Mouse (Mus musculus): Measurements from ENCODE around the gene Sap18b. TPM values are rescaled to one million over a fixed set of nuclear protein-coding genes. Genes with fewer than 3 reads are reported as not detected.
"Not testable (repeated sequence)": the region's sequence is repeated elsewhere in the genome, so short reads cannot be mapped to it uniquely, and the experiment has no call there.

The Sap18b gene
- total RNA-seq, 2 experiments from 2014 or later: 97.4 to 99.3 TPM

DNA sequence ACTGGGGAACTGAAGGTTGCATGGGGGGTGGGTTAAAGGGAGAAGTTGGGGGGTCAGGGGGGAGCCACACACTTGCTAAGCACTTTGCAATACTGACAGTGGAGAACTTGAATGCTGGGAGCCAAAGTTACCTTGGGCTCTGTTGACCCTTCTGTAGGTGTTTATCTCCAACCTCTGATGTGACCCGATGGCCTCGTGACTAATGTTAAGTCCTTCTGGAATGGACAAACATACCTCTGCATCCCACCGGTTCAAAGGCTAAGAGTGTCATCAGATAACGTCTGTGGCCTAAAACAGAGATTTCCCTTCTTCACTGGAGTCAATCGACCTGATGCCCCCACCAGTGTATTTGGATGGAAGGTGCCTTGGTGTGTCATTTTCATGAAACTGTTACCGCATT, 3.9 kb upstream of the Sap18b start:
- intact Hi-C loops (cut with DNase I): no loop called here
- no peak for DNase-seq

DNA sequence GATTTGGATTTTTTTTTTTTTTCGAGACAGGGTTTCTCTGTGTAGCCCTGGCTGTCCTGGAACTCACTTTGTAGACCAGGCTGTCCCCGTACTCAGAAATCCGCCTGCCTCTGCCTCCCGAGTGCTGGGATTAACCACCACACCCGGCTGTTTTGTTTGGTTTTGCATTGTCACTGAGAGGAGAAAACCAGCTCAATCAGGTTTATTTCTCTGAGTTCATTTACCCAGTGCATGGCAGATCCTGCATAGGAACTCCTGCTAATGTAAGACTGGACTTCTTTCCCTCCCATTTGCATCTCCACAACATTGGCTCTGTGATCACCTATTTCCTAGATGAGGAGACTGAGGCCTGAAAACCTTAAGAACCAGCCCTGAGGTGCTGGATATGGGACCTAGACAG, 3.0 kb upstream of the Sap18b start:
- DNase-seq: no peak
- intact Hi-C loops (cut with DNase I): no loop called here

GRCm38 (mm10) chr8:95822699-95823098, 2.4 kb upstream of the Sap18b start:
- intact Hi-C loops (cut with DNase I): no loop called here
- DNase-seq: no peak

- intact Hi-C loops (cut with DNase I): no loop called here
- no peak for DNase-seq
Measured at GRCm38 (mm10) chr8:95830144-95830543, 5.0 kb downstream of the Sap18b start.

- intact Hi-C loops (cut with DNase I): no loop called here
- DNase-seq: peak; percentile 76
Measured at GRCm38 (mm10) chr8:95832603-95833434, 7.7 kb downstream of the Sap18b start.

DNA sequence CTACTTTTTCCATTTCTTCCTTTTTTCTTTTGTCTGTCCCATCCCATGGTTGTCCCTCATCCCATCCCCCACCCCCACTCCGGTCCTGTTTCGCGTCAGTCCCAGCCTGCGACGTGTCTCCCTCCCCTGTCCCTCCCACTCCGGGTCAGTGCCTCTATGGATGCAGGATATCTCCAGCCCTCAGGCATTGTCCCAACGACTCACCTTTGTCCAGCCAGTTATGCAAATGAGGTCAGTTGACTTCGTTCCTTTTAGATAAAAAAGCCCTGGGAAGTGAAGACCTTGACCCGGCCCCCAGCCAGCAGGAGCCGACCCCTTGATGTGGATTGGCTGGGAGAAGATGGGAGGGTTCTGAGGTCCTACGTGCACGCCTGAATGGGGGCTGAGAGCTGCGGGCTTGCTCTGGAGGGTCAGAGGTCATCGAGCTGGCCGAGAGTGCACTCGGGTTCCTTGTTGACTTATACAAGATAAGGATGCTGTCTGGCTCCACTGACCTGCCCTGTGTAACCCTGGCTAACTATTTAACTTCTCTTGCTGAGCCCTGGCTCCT, 8.4 kb downstream of the Sap18b start:
- intact Hi-C loops (cut with DNase I): no loop called here
- DNase-seq: no peak

- no peak for DNase-seq
- intact Hi-C loops (cut with DNase I): no loop called here
Measured at GRCm38 (mm10) chr8:95835891-95836290, 10.7 kb downstream of the Sap18b start.

GRCm38 (mm10) chr8:95837266-95837665, 12.1 kb downstream of the Sap18b start:
- DNase-seq: no peak
- intact Hi-C loops (cut with DNase I): no loop called here

- intact Hi-C loops (cut with DNase I): no loop called here
- DNase-seq: no peak
Measured at GRCm38 (mm10) chr8:95839289-95839688, 14.1 kb downstream of the Sap18b start.

DNA sequence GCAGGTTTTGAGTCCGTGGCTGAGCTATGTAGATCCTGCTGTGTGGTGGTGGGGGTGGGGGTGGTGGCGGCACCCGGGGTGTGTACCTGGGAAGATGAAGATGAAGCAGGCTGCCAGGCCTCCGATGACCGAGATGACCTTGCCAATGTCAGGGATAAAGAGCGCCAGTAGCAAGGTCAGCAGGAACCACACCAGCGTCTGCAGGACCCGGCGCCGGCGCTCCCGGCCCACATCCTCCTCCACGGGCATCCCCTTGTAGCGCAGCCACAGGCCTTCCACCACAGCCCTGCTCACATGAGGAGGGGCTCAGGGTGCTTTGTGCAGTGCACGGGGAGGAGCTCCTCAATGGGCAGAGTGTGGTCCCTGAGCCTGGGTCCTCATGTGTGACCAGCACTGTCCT, 16.3 kb downstream of the Sap18b start:
- no peak for DNase-seq
- intact Hi-C loops (cut with DNase I): no loop called here

- intact Hi-C loops (cut with DNase I): no loop called here
- no peak for DNase-seq
Measured at GRCm38 (mm10) chr8:95843968-95844367, 18.8 kb downstream of the Sap18b start.

- no peak for DNase-seq
- intact Hi-C loops (cut with DNase I): no loop called here
Measured at GRCm38 (mm10) chr8:95845026-95845425, 19.9 kb downstream of the Sap18b start.

- DNase-seq: no peak
- intact Hi-C loops (cut with DNase I): no loop called here
Measured at GRCm38 (mm10) chr8:95848061-95848551, 23.0 kb downstream of the Sap18b start.

DNA sequence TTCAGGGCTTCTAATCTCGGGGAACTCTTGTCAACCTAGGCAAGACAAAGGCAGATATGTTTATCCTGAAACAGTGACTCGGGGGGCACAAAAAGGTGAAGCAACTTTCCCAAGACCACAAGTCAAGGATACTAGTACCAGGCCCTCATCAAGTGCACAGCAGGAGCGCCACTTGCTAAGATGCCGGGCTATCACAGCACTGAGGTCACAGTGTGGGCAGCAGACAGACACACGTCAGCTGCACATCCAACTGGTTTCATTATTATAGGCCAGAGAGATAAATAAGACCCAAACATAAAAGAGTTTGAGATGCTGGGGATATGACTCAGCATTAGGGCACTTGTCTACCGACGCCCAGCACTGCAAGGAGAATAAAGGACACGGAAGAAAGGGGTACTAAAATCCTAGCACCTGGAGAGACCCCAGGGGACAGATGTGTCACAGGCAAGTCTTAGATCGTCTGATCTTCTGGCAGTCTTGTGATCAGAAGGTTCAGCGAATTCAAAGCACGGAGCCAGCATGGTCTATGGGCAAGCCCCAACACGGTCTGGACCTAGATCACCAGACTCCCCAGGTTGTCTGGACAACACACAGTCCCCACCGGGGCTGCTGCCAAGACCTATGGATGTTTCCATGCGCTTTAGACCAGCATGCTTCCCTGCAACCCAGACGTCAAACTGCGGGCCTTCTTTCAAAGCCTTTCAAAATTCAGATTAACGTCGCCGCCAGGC, 23.8 kb downstream of the Sap18b start:
- DNase-seq: no peak
- intact Hi-C loops (cut with DNase I): no loop called here

DNA sequence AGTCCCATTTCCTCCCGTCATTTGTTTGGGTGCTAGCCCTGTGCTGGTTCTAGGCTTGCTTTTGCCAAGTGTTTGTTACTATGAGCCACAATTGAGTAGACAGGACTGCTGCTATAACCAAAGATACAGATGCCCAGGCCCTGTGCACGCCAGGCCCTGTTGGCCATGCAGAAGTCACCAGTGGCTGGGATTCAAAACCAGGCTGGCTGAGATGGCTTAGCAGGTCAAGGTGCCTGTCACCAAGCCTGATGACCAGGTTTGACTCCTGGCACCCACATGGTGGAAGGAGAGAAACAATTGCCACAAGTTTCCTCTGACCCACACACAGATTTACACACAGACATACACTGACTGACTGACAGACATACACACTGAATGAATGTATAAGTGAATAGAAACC, 25.2 kb downstream of the Sap18b start:
- intact Hi-C loops (cut with DNase I): no loop called here
- no peak for DNase-seq

GRCm38 (mm10) chr8:95852290-95852689, 27.1 kb downstream of the Sap18b start:
- intact Hi-C loops (cut with DNase I): no loop called here
- no peak for DNase-seq

DNA sequence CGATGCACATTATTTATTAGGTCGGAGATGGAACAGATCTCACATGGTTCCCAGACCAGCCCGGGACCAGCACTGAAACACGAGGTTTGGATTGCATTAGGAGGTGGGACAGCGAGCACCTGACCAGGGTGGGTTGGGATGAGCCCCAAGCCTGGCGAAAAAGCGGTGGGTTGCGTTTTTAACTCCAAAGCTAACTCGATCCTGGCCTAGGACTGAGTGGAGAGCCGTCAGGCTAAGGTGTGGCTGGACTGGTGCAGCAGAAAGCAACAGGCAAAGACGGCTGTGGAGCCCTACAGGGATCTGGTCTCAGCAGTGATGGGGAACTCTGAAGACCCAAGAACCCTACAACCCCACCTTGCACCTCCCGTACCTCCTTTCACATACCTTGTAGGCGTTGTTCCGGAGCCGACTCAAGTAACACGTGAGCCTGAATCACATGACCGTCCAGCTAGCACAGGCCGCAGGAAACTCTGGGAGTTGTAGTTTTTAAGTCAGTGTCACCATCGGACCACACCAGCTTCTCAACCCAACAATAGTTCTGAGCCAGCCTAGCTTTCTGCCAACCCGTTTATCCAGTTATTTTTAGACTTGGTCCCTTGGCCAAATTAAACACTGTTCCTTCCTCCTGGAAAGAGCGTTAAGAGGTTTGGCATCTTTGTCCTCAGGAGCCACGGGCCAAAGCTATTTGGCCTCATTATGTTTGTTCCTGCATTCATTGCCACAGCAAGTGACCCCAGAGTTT, 28.1 kb downstream of the Sap18b start, which contains the start of gene Slc38a7:
Gene Slc38a7 (minus strand): TSS at position 438 of the 742 bp plus-strand sequence.
- intact Hi-C loops (cut with DNase I): no loop called here

GRCm38 (mm10) chr8:95854174-95854573, 29.0 kb downstream of the Sap18b start:
- intact Hi-C loops (cut with DNase I): no loop called here
- DNase-seq: no peak

More for the DNA sequence above, 28.1 kb downstream of the Sap18b start, which contains the start of gene Slc38a7:
- peak; percentile 55 for DNase-seq

DNA sequence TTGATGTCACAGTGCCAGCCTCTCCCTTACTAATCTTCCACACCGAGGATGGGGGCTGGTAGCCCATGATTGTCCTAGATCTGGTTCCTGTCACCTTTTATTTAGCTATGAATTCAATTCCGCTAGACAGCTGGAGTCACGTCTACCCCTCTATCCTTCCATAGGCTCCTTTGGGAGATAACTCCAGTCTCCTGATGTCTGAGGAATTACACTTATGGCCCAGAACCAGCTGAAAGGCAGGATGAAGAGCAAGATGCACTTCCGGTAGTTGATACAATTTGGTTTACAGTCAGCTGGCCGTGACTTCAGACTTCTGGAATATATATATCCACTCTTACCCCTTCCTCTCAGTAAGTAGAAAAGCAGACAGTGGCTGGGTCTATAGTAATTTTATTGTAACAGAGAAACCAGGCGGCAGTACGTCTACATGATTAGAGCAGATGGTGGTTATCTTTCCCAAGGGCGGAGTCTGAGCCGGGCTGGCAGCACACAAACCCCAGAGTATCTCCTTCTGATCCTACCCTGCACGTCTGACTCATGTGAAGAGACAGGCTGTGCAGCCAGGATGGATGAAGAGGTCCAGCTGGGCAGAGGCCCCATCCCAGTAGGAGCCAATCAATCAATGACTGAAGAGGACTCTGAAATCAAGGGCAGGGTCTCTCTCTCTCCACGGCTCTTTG, 38.8 kb downstream of the Sap18b start:
- DNase-seq; intact Hi-C loops (cut with DNase I): not testable (repeated sequence)

GRCm38 (mm10) chr8:95864851-95865250, 39.7 kb downstream of the Sap18b start:
- intact Hi-C loops (cut with DNase I); DNase-seq: not testable (repeated sequence)

All from left cerebral cortex, postnatal 4 days (tissue).